Mouse (Mus musculus) heart, postnatal 0 days (tissue): Measurements from ENCODE around the gene Celf2.

Source experiments
- CTCF ChIP-seq: IDR thresholded peaks from 2 replicates; pipeline ENCODE4 v1.5.1; 2016; ENCODE audit warnings: antibody characterized with exemption, control low read depth, low read depth
- EP300 ChIP-seq: IDR thresholded peaks from 2 replicates; pipeline ENCODE4 v1.6.1; 2016; ENCODE audit warnings: antibody characterized with exemption, low read depth

DNA sequence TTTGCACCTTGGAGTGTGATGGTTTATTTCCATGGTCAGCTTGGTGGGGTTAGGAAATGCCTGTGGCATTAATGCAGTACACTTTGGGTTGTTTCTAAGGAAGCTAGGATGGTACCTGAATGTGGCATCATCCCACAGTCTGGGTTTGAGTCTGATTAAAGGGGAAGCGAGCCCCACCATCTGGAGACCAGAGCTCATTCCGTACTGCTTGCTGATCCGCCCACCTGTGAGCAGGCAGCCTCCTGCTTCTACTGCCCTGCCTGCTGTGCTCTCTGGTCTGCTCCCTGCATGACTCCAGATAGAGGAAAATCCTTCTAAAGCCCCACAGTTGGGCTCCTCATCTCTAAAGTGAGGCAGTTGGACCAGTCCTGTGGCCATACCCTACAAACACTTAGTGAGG lies 1002.3 kb downstream of the Celf2 start:
- no peak for TF ChIP-seq CTCF
- TF ChIP-seq EP300: no peak
